Mouse (Mus musculus) stomach, postnatal 0 days (tissue): ENCODE measurements around the gene Nuf2. TPM values are rescaled to one million over a fixed set of nuclear protein-coding genes. Genes with fewer than 3 reads are reported as not detected.

ENCODE experiments used
- ATAC-seq: fragments of 200-750 bp; cut with Nextera tagmentation; 2 replicates; pipeline ENCODE4 v1.8.0; 2017; ENCODE audit not compliant: low FRiP score, low TSS enrichment
- DNase-seq: peaks from one replicate; pipeline ENCODE4 v3.0.0-alpha.2; 2016; ENCODE audit warnings: low spot score
- H3K27ac ChIP-seq: fragments of 300-500 bp; sonication (generic); replicated peaks from 2 replicates; pipeline ENCODE4 v1.5.1; 2014; ENCODE audit warnings: mild to moderate bottlenecking, control low read depth
- H3K27me3 ChIP-seq: fragments of 300-500 bp; sonication (generic); 2 replicates; pipeline ENCODE4 v1.6.1; 2014; ENCODE audit warnings: low read length; ENCODE audit not compliant: control insufficient read depth, insufficient read depth
- H3K36me3 ChIP-seq: fragments of 300-500 bp; sonication (generic); 2 replicates; pipeline ENCODE4 v1.6.1; 2014; ENCODE audit warnings: low read length, mixed read lengths; ENCODE audit not compliant: control insufficient read depth, insufficient read depth
- H3K4me1 ChIP-seq: fragments of 300-500 bp; sonication (generic); replicated peaks from 2 replicates; pipeline ENCODE4 v1.6.1; 2014; ENCODE audit warnings: antibody characterized with exemption; ENCODE audit not compliant: control insufficient read depth, insufficient read depth
- H3K4me2 ChIP-seq: fragments of 300-500 bp; sonication (generic); replicated peaks from 2 replicates; pipeline ENCODE4 v1.6.1; 2014; ENCODE audit warnings: low read depth, mild to moderate bottlenecking, control low read depth, moderate library complexity
- H3K4me3 ChIP-seq: fragments of 300-500 bp; sonication (generic); 2 replicates; pipeline ENCODE4 v1.5.1; 2014; ENCODE audit warnings: low read depth, low read length, control low read depth
- H3K9ac ChIP-seq: fragments of 300-500 bp; sonication (generic); 2 replicates; pipeline ENCODE4 v1.6.1; 2014; ENCODE audit warnings: mild to moderate bottlenecking, low read length, control low read depth, mixed read lengths
- H3K9me3 ChIP-seq: fragments of 300-500 bp; sonication (generic); 2 replicates; pipeline ENCODE4 v1.6.1; 2016; ENCODE audit warnings: low read length; ENCODE audit not compliant: control insufficient read depth
- CTCF ChIP-seq: IDR thresholded peaks from 2 replicates; pipeline ENCODE4 v1.5.1; 2016; ENCODE audit warnings: antibody characterized with exemption, low read depth, mild to moderate bottlenecking, moderate library complexity
- EP300 ChIP-seq: optimal IDR thresholded peaks from 2 replicates; pipeline ENCODE3; 2016; ENCODE audit warnings: antibody characterized with exemption
- WGBS: fragments of 180-500 bp; shearing (Covaris S2); extraction: QIAGEN DNeasy Blood & Tissue Kit; methylation state at CpG from one replicate; pipeline ENCODE4 v1.1.7; 2014; 5-methylcytosine and 5-hydroxymethylcytosine counted together
- polyA plus RNA-seq: library from polyadenylated mRNA; unstranded; fragments of >200 nt; fragmentation: Nextera tagmentation; extraction: Ambion mirVana; gene quantifications from 2 replicates; pipeline ENCODE4 v1.2.1, GENCODE M21; 2015

Nuf2 gene
- polyA plus RNA-seq, 1 experiment from 2014 or later, result 14.0 TPM

DNA sequence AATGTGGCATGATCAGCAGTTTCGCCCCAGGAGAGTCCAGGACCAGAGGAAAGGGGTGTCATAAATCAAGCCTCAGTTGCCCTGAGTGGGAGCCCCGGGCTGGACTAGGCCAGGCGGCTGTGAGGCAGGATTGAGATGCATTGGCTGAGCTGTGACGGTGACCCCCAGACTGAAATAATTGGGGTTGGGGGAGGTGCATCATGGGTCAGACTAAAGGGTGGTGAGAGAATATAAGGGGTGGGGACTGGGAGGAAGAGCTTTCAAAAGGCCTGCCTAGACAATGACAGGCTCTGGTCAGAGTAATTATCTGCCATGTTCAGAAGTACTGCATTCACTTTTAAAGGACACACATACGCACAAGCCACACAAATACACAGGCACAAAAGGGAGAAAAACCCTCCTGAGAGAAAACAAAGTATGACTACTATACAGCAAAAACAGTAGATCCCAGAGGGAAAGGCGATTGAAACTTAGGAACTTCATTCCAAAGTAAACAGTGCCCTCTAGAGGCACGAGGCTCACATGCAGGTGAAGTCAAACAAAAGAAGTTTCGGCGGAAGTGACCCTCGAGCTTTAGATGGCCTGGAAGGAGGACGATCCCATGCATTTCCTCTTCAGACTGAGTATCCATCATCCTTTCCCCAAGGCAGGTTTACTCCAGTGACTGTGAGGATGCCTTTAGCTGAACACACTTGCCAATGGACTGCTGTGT, 72.0 kb downstream of the Nuf2 start:
- 19% methylated on average over 11 of the region's 11 CpGs for WGBS
- H3K27me3 ChIP-seq, result no peaks in the 10 kb centered on the region
- no peaks in the 10 kb centered on the region for H3K9me3 ChIP-seq
- peak overlapping the region; percentile 41 for H3K4me2 ChIP-seq
- H3K4me1 ChIP-seq, result no peaks in the 10 kb centered on the region
- DNase-seq (peak; percentile 62), ATAC-seq (peak; percentile 38)
- H3K9ac ChIP-seq, result no peak overlapping the region
- TF ChIP-seq CTCF (peak; percentile 94), EP300 (no peak)
- no peak overlapping the region for H3K4me3 ChIP-seq
- H3K27ac ChIP-seq, result no peak overlapping the region
- no peaks in the 10 kb centered on the region for H3K36me3 ChIP-seq

Other genes starting within 250 kb of the Nuf2 start
- gene Rgs5, start 124.0 kb upstream of the Nuf2 start, polyA plus RNA-seq, result 12.2 and 12.8 TPM in 2 replicates
- gene Rgs4, start 216.2 kb upstream of the Nuf2 start, polyA plus RNA-seq, result 8.4 TPM in 2 replicates